Mouse (Mus musculus) kidney, embryonic 14.5 days (tissue): ENCODE results near the gene Med15. TPM values are rescaled to one million over a fixed set of nuclear protein-coding genes. Genes with fewer than 3 reads are reported as not detected.

Experiments
- ATAC-seq: fragments of 200-750 bp; cut with Nextera tagmentation; 2 replicates; pipeline ENCODE4 v1.8.0; 2017; ENCODE audit warnings: moderate number of reproducible peaks, mild to moderate bottlenecking, moderate TSS enrichment, moderate library complexity; ENCODE audit not compliant: low FRiP score, low TSS enrichment
- H3K27ac ChIP-seq: fragments of 300-500 bp; sonication (generic); 2 replicates; pipeline ENCODE4 v1.5.1; 2014; ENCODE audit warnings: low read depth, mild to moderate bottlenecking, low read length, moderate library complexity, mixed read lengths
- H3K27me3 ChIP-seq: fragments of 300-500 bp; sonication (generic); 2 replicates; pipeline ENCODE4 v1.6.1; 2014; ENCODE audit warnings: mild to moderate bottlenecking, low read length; ENCODE audit not compliant: control insufficient read depth, insufficient read depth
- H3K36me3 ChIP-seq: fragments of 300-500 bp; sonication (generic); 2 replicates; pipeline ENCODE4 v1.6.1; 2014; ENCODE audit warnings: low read length, mixed read lengths; ENCODE audit not compliant: control insufficient read depth, insufficient read depth
- H3K4me1 ChIP-seq: fragments of 300-500 bp; sonication (generic); 2 replicates; pipeline ENCODE4 v1.6.1; 2014; ENCODE audit warnings: low read length, mixed read lengths; ENCODE audit not compliant: control insufficient read depth, insufficient read depth
- H3K4me2 ChIP-seq: fragments of 300-500 bp; sonication (generic); replicated peaks from 2 replicates; pipeline ENCODE4 v1.6.1; 2014; ENCODE audit warnings: low read depth, mild to moderate bottlenecking, low read length
- H3K4me3 ChIP-seq: fragments of 300-500 bp; sonication (generic); 2 replicates; pipeline ENCODE4 v1.5.1; 2014; ENCODE audit warnings: mild to moderate bottlenecking, low read length
- H3K9ac ChIP-seq: fragments of 300-500 bp; sonication (generic); 2 replicates; pipeline ENCODE4 v1.6.1; 2014; ENCODE audit warnings: low read depth, mild to moderate bottlenecking, low read length, moderate library complexity
- H3K9me3 ChIP-seq: fragments of 300-500 bp; sonication (generic); 2 replicates; pipeline ENCODE4 v1.6.1; 2016; ENCODE audit warnings: low read length; ENCODE audit not compliant: control insufficient read depth
- WGBS: fragments of 180-500 bp; shearing (Covaris S2); extraction: QIAGEN DNeasy Blood & Tissue Kit; methylation state at CpG from one replicate; pipeline ENCODE4 v1.1.7; 2014; 5-methylcytosine and 5-hydroxymethylcytosine counted together
- polyA plus RNA-seq: library from polyadenylated mRNA; unstranded; fragments of >200 nt; fragmentation: Nextera tagmentation; extraction: Ambion mirVana; gene quantifications from 2 replicates; pipeline ENCODE4 v1.2.1, GENCODE M21; 2014

Med15 gene
- polyA plus RNA-seq, 1 experiment from 2014 or later = 39.7 TPM

GRCm38 (mm10) chr16:17759813-17760321 is 27.2 kb upstream of the Med15 start:
- no peaks in the 10 kb centered on the region for H3K9me3 ChIP-seq
- H3K4me2 ChIP-seq = peak overlapping the region; percentile 95
- H3K27me3 ChIP-seq = no peaks in the 10 kb centered on the region
- ATAC-seq = peak; percentile 63
- 1% methylated on average over 52 of the region's 54 CpGs for WGBS
- H3K4me1 ChIP-seq = peaks cover 9% of the 10 kb centered on the region; the same call in 1 of the 2 replicates
- H3K4me3 ChIP-seq = peak overlapping the region; percentile 73
- H3K36me3 ChIP-seq = peaks cover 10% of the 10 kb centered on the region; the same call in 1 of the 2 replicates
- H3K27ac ChIP-seq = peak overlapping the region; percentile 48; the same call in 1 of the 2 replicates
- peak overlapping the region; percentile 95 for H3K9ac ChIP-seq

- peak within 1 kb of the TSS; percentile 95 for H3K4me2 ChIP-seq
- peak within 1 kb of the TSS; percentile 95 for H3K9ac ChIP-seq
- H3K27me3 ChIP-seq = no peaks in the 10 kb centered on the region
- H3K27ac ChIP-seq = peak within 1 kb of the TSS; percentile 48
- H3K4me1 ChIP-seq = peaks cover 9% of the 10 kb centered on the region; the same call in 1 of the 2 replicates
- peak within 1 kb of the TSS; percentile 73 for H3K4me3 ChIP-seq
- ATAC-seq = peak; percentile 92
- no peaks in the 10 kb centered on the region for H3K9me3 ChIP-seq
- WGBS = under 1% methylated on average over 28 of the region's 28 CpGs
- H3K36me3 ChIP-seq = peaks cover 10% of the 10 kb centered on the region; the same call in 1 of the 2 replicates
These were observed 26.7 kb upstream of the Med15 start, which contains the start of gene Klhl22 for GRCm38 (mm10) chr16:17759344-17759773. Klhl22 (plus strand) TSS chr16:17759618.

- no peak for ATAC-seq
- Histone ChIP-seq H3K27me3 (no peaks in the 10 kb centered on the region), H3K9me3 (no peaks in the 10 kb centered on the region), H3K9ac (peak overlapping the region; percentile 95; the same call in 1 of the 2 replicates), H3K36me3 (peaks cover 6% of the 10 kb centered on the region; the same call in 1 of the 2 replicates), H3K4me2 (peak overlapping the region; percentile 95), H3K4me1 (peaks cover 9% of the 10 kb centered on the region; the same call in 1 of the 2 replicates), H3K4me3 (peak overlapping the region; percentile 73), H3K27ac (no peak overlapping the region; the same call in 1 of the 2 replicates)
- WGBS = 50% methylated on average over 9 of the region's 9 CpGs
These were observed 26.2 kb upstream of the Med15 start for GRCm38 (mm10) chr16:17758902-17759301.

- H3K27ac ChIP-seq = no peak overlapping the region
These were observed 25.1 kb upstream of the Med15 start for GRCm38 (mm10) chr16:17757756-17758155.

GRCm38 (mm10) chr16:17753686-17754085 is 21.0 kb upstream of the Med15 start:
- Histone ChIP-seq H3K27ac (no peak overlapping the region), H3K9me3 (no peaks in the 10 kb centered on the region)

More at GRCm38 (mm10) chr16:17757756-17758155, 25.1 kb upstream of the Med15 start:
- Histone ChIP-seq H3K9ac (no peak overlapping the region), H3K9me3 (no peaks in the 10 kb centered on the region), H3K4me2 (no peak overlapping the region), H3K4me3 (no peak overlapping the region), H3K27me3 (no peaks in the 10 kb centered on the region), H3K36me3 (peaks cover under 1% of the 10 kb centered on the region; the same call in 1 of the 2 replicates), H3K4me1 (peaks cover 9% of the 10 kb centered on the region; the same call in 1 of the 2 replicates)
- 97% methylated on average over 1 of the region's 1 CpGs for WGBS
- ATAC-seq = no peak

GRCm38 (mm10) chr16:17753001-17753400 is 20.3 kb upstream of the Med15 start:
- ATAC-seq = no peak
- Histone ChIP-seq H3K4me3 (no peak overlapping the region), H3K9me3 (no peaks in the 10 kb centered on the region), H3K4me2 (no peak overlapping the region), H3K9ac (no peak overlapping the region), H3K27me3 (no peaks in the 10 kb centered on the region), H3K27ac (no peak overlapping the region), H3K36me3 (no peaks in the 10 kb centered on the region), H3K4me1 (no peaks in the 10 kb centered on the region)
- WGBS = 24% methylated on average over 3 of the region's 3 CpGs

More at GRCm38 (mm10) chr16:17753686-17754085, 21.0 kb upstream of the Med15 start:
- H3K4me3 ChIP-seq = no peak overlapping the region
- H3K27me3 ChIP-seq = no peaks in the 10 kb centered on the region
- no peak overlapping the region for H3K9ac ChIP-seq
- no peak for ATAC-seq
- H3K36me3 ChIP-seq = no peaks in the 10 kb centered on the region
- H3K4me1 ChIP-seq = no peaks in the 10 kb centered on the region
- no peak overlapping the region for H3K4me2 ChIP-seq
- 66% methylated on average over 1 of the region's 1 CpGs for WGBS

GRCm38 (mm10) chr16:17745067-17745466 is 12.4 kb upstream of the Med15 start:
- no peaks in the 10 kb centered on the region for H3K9me3 ChIP-seq
- no peak overlapping the region for H3K9ac ChIP-seq
- H3K4me3 ChIP-seq = no peak overlapping the region
- H3K36me3 ChIP-seq = no peaks in the 10 kb centered on the region
- WGBS = 82% methylated on average over 2 of the region's 2 CpGs
- no peak overlapping the region for H3K27ac ChIP-seq
- no peaks in the 10 kb centered on the region for H3K27me3 ChIP-seq
- no peak for ATAC-seq
- H3K4me2 ChIP-seq = no peak overlapping the region
- no peaks in the 10 kb centered on the region for H3K4me1 ChIP-seq

- 13% methylated on average over 1 of the region's 1 CpGs for WGBS
These were observed 11.8 kb upstream of the Med15 start for GRCm38 (mm10) chr16:17744536-17744935.

GRCm38 (mm10) chr16:17743279-17743678 is 10.6 kb upstream of the Med15 start:
- Histone ChIP-seq H3K9ac (no peak overlapping the region), H3K4me3 (no peak overlapping the region), H3K36me3 (no peaks in the 10 kb centered on the region), H3K27me3 (no peaks in the 10 kb centered on the region), H3K4me1 (no peaks in the 10 kb centered on the region), H3K27ac (no peak overlapping the region), H3K4me2 (no peak overlapping the region), H3K9me3 (no peaks in the 10 kb centered on the region)
- WGBS = 38% methylated on average over 4 of the region's 4 CpGs
- ATAC-seq = no peak

More at GRCm38 (mm10) chr16:17744536-17744935, 11.8 kb upstream of the Med15 start:
- no peaks in the 10 kb centered on the region for H3K9me3 ChIP-seq
- H3K4me1 ChIP-seq = no peaks in the 10 kb centered on the region
- no peak for ATAC-seq
- H3K36me3 ChIP-seq = no peaks in the 10 kb centered on the region
- no peak overlapping the region for H3K9ac ChIP-seq
- H3K27ac ChIP-seq = no peak overlapping the region
- no peak overlapping the region for H3K4me3 ChIP-seq
- no peak overlapping the region for H3K4me2 ChIP-seq
- no peaks in the 10 kb centered on the region for H3K27me3 ChIP-seq
